Mouse (Mus musculus): ENCODE results near the gene Fam222b. TPM values are rescaled to one million over a fixed set of nuclear protein-coding genes. Genes with fewer than 3 reads are reported as not detected.

Gene Fam222b
- polyA plus RNA-seq, 2 experiments, result 11.7 to 13.3 TPM

- H3K4me1 ChIP-seq (ENCODE audit: control insufficient read depth, insufficient read depth, low read length), result no peaks in the 10 kb centered on the region
- H3K4me3 ChIP-seq (replicated peaks; ENCODE audit: low read length), result no peak overlapping the region
- H3K9ac ChIP-seq (ENCODE audit: low read depth, low read length, severe bottlenecking), result no peak overlapping the region
- H3K27ac ChIP-seq (replicated peaks; ENCODE audit: low read depth, low read length), result no peak overlapping the region
- H3K4me2 ChIP-seq (replicated peaks; ENCODE audit: low read depth, low read length, severe bottlenecking), result no peak overlapping the region
- no peaks in the 10 kb centered on the region for H3K27me3 ChIP-seq (ENCODE audit: control insufficient read depth, insufficient read depth, low read length)
- no peak for ATAC-seq (ENCODE audit: low FRiP score, low read depth)
- WGBS, result 64% methylated on average over 5 of the region's 5 CpGs
- no peaks in the 10 kb centered on the region for H3K9me3 ChIP-seq (ENCODE audit: control insufficient read depth, low read length)
- no peak for DNase-seq (ENCODE audit: low spot score)
- peaks cover 22% of the 10 kb centered on the region for H3K36me3 ChIP-seq (ENCODE audit: control insufficient read depth, insufficient read depth, low read length)
- TF ChIP-seq POLR2A (IDR thresholded peaks at IDR 0.05; ENCODE audit: borderline replicate concordance, extremely low read depth, insufficient read depth, insufficient read length), result no peak
These were observed 25.3 kb upstream of the Fam222b start for GRCm38 (mm10) chr11:78069130-78069529.

- DNase-seq (ENCODE audit: low spot score) (no peak), ATAC-seq (ENCODE audit: low FRiP score, low read depth) (no peak)
- TF ChIP-seq POLR2A (IDR thresholded peaks at IDR 0.05; ENCODE audit: borderline replicate concordance, extremely low read depth, insufficient read depth, insufficient read length), result no peak
- H3K27ac ChIP-seq (replicated peaks; ENCODE audit: low read depth, low read length), result no peak overlapping the region
- H3K4me2 ChIP-seq (replicated peaks; ENCODE audit: low read depth, low read length, severe bottlenecking), result no peak overlapping the region
- 73% methylated on average over 6 of the region's 6 CpGs for WGBS
- no peak overlapping the region for H3K4me3 ChIP-seq (replicated peaks; ENCODE audit: low read length)
- no peaks in the 10 kb centered on the region for H3K27me3 ChIP-seq (ENCODE audit: control insufficient read depth, insufficient read depth, low read length)
- no peaks in the 10 kb centered on the region for H3K9me3 ChIP-seq (ENCODE audit: control insufficient read depth, low read length)
- peaks cover 27% of the 10 kb centered on the region for H3K36me3 ChIP-seq (ENCODE audit: control insufficient read depth, insufficient read depth, low read length)
- H3K9ac ChIP-seq (ENCODE audit: low read depth, low read length, severe bottlenecking), result no peak overlapping the region
- no peaks in the 10 kb centered on the region for H3K4me1 ChIP-seq (ENCODE audit: control insufficient read depth, insufficient read depth, low read length)
These were observed 24.8 kb upstream of the Fam222b start for GRCm38 (mm10) chr11:78069646-78070045.

GRCm38 (mm10) chr11:78071938-78072337, 22.5 kb upstream of the Fam222b start:
- H3K27ac ChIP-seq (replicated peaks; ENCODE audit: low read depth, low read length), result no peak overlapping the region
- no peak for ATAC-seq (ENCODE audit: low FRiP score, low read depth)

GRCm38 (mm10) chr11:78072425-78073130, 21.9 kb upstream of the Fam222b start:
- no peaks in the 10 kb centered on the region for H3K27me3 ChIP-seq (ENCODE audit: control insufficient read depth, insufficient read depth, low read length)
- H3K27ac ChIP-seq (replicated peaks; ENCODE audit: low read depth, low read length), result no peak overlapping the region
- TF ChIP-seq POLR2A (IDR thresholded peaks at IDR 0.05; ENCODE audit: borderline replicate concordance, extremely low read depth, insufficient read depth, insufficient read length), result no peak
- H3K36me3 ChIP-seq (ENCODE audit: control insufficient read depth, insufficient read depth, low read length), result peaks cover 49% of the 10 kb centered on the region
- no peak for DNase-seq (ENCODE audit: low spot score)
- no peaks in the 10 kb centered on the region for H3K9me3 ChIP-seq (ENCODE audit: control insufficient read depth, low read length)
- no peak overlapping the region for H3K9ac ChIP-seq (ENCODE audit: low read depth, low read length, severe bottlenecking)
- H3K4me3 ChIP-seq (replicated peaks; ENCODE audit: low read length), result no peak overlapping the region
- WGBS, result 27% methylated on average over 6 of the region's 6 CpGs
- H3K4me2 ChIP-seq (replicated peaks; ENCODE audit: low read depth, low read length, severe bottlenecking), result no peak overlapping the region
- no peak for ATAC-seq (ENCODE audit: low FRiP score, low read depth)
- H3K4me1 ChIP-seq (ENCODE audit: control insufficient read depth, insufficient read depth, low read length), result no peaks in the 10 kb centered on the region

More at GRCm38 (mm10) chr11:78071938-78072337, 22.5 kb upstream of the Fam222b start:
- 84% methylated on average over 5 of the region's 5 CpGs for WGBS
- TF ChIP-seq POLR2A (IDR thresholded peaks at IDR 0.05; ENCODE audit: borderline replicate concordance, extremely low read depth, insufficient read depth, insufficient read length), result no peak
- DNase-seq (ENCODE audit: low spot score), result no peak
- H3K9ac ChIP-seq (ENCODE audit: low read depth, low read length, severe bottlenecking), result no peak overlapping the region
- H3K9me3 ChIP-seq (ENCODE audit: control insufficient read depth, low read length), result no peaks in the 10 kb centered on the region
- H3K4me2 ChIP-seq (replicated peaks; ENCODE audit: low read depth, low read length, severe bottlenecking), result no peak overlapping the region
- peaks cover 44% of the 10 kb centered on the region for H3K36me3 ChIP-seq (ENCODE audit: control insufficient read depth, insufficient read depth, low read length)
- H3K4me3 ChIP-seq (replicated peaks; ENCODE audit: low read length), result no peak overlapping the region
- H3K27me3 ChIP-seq (ENCODE audit: control insufficient read depth, insufficient read depth, low read length), result no peaks in the 10 kb centered on the region
- H3K4me1 ChIP-seq (ENCODE audit: control insufficient read depth, insufficient read depth, low read length), result no peaks in the 10 kb centered on the region

DNA sequence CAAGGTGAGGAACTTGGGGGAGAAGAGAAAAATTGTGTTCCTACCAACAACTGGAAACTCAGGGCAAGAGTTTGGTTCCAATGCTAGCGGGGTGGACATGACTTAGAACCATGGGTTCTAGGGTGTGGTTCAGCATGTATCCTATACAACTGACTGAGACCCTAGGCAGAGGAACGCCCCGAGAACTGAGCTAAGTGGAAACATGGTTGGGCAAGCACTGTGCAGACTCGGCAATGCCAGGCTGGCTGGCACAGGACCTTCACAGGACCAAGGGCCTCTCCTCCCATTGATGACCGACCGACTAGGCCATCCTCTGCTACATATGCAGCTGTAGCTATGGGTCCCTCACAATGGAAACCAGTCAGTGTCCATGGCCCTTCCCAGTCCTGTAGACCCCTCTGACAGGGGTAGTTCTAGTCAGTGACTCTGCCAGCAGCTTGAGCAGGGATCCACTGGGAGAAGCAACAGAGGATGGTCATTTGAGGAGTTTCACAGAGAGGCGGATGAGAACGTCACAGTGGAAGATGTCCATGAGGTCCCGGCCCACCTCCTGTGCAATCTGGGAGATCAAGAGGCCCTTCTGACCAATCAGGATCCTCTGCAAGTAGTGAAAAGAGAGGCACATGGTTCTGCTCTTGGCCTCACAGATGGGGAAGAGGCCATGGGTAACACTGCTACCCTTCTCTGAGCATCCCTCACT, 20.7 kb upstream of the Fam222b start:
- no peak for ATAC-seq (ENCODE audit: low FRiP score, low read depth)
- Histone ChIP-seq H3K27ac (replicated peaks; ENCODE audit: low read depth, low read length) (no peak overlapping the region), H3K4me3 (replicated peaks; ENCODE audit: low read length) (no peak overlapping the region), H3K9me3 (ENCODE audit: control insufficient read depth, low read length) (no peaks in the 10 kb centered on the region), H3K9ac (ENCODE audit: low read depth, low read length, severe bottlenecking) (no peak overlapping the region), H3K4me2 (replicated peaks; ENCODE audit: low read depth, low read length, severe bottlenecking) (no peak overlapping the region), H3K4me1 (ENCODE audit: control insufficient read depth, insufficient read depth, low read length) (no peaks in the 10 kb centered on the region), H3K36me3 (ENCODE audit: control insufficient read depth, insufficient read depth, low read length) (peaks cover 57% of the 10 kb centered on the region), H3K27me3 (ENCODE audit: control insufficient read depth, insufficient read depth, low read length) (no peaks in the 10 kb centered on the region)
- 91% methylated on average over 9 of the region's 9 CpGs for WGBS
- TF ChIP-seq POLR2A (IDR thresholded peaks at IDR 0.05; ENCODE audit: borderline replicate concordance, extremely low read depth, insufficient read depth, insufficient read length), result no peak
- DNase-seq (ENCODE audit: low spot score), result no peak

All from limb, embryonic 14.5 days (tissue).